Mouse (Mus musculus) thymus, postnatal 0 days (tissue): ENCODE measurements around the gene Fam229b. TPM values are rescaled to one million over a fixed set of nuclear protein-coding genes. Genes with fewer than 3 reads are reported as not detected.

Source experiments
- DNase-seq: peaks from one replicate; pipeline ENCODE4 v3.0.0-alpha.2; 2015; ENCODE audit warnings: low spot score
- polyA plus RNA-seq: library from polyadenylated mRNA; unstranded; fragments of >200 nt; fragmentation: Nextera tagmentation; extraction: Ambion mirVana; gene quantifications from 2 replicates; pipeline ENCODE4 v1.2.1, GENCODE M21; 2015

Gene Fam229b
- polyA plus RNA-seq, 1 experiment from 2014 or later: 7.2 TPM

GRCm38 (mm10) chr10:39137766-39138165 is 4.1 kb upstream of the Fam229b start:
- peak; percentile 86 for DNase-seq

- peak; percentile 60 for DNase-seq
Observed at GRCm38 (mm10) chr10:39121412-39121811, 12.3 kb downstream of the Fam229b start.

GRCm38 (mm10) chr10:39109489-39109874 is 24.2 kb downstream of the Fam229b start:
- no peak for DNase-seq

GRCm38 (mm10) chr10:39108837-39109488 is 24.8 kb downstream of the Fam229b start:
- no peak for DNase-seq

GRCm38 (mm10) chr10:39106935-39107334 is 26.8 kb downstream of the Fam229b start:
- no peak for DNase-seq

GRCm38 (mm10) chr10:39106413-39106812 is 27.3 kb downstream of the Fam229b start:
- DNase-seq: no peak

GRCm38 (mm10) chr10:39104803-39105449 is 28.8 kb downstream of the Fam229b start:
- no peak for DNase-seq

GRCm38 (mm10) chr10:39098746-39099145 is 35.0 kb downstream of the Fam229b start:
- DNase-seq: no peak

GRCm38 (mm10) chr10:39096981-39097380 is 36.7 kb downstream of the Fam229b start:
- DNase-seq: no peak

GRCm38 (mm10) chr10:39072048-39072447 is 61.7 kb downstream of the Fam229b start:
- no peak for DNase-seq

Other genes with a start within 250 kb of the Fam229b start
- gene Lama4, start 168.4 kb downstream of the Fam229b start, polyA plus RNA-seq: 7.5 and 7.8 TPM in 2 replicates
- 92.1 and 120 TPM in 2 replicates for gene Tube1, start 62 bp upstream of the Fam229b start, polyA plus RNA-seq
- gene Ccn6, start 29.9 kb upstream of the Fam229b start, polyA plus RNA-seq: 0.36 and 1.6 TPM in 2 replicates
- 35.1 and 36.3 TPM in 2 replicates for gene Fyn, start 234.9 kb upstream of the Fam229b start, polyA plus RNA-seq